Mouse (Mus musculus) kidney, postnatal 4 days (tissue): ENCODE measurements around the gene Atf4.

ENCODE experiments used
- DNase-seq, 2 experiments: peaks; one replicate each; pipeline ENCODE4 v3.0.0; 2021; ENCODE audit warnings: mixed read lengths in 2 of 2

Gene Atf4

GRCm38 (mm10) chr15:80288036-80288435 is 33.1 kb downstream of the Atf4 start:
- peak; percentile 14 to 17 for DNase-seq

GRCm38 (mm10) chr15:80289436-80289835 is 34.5 kb downstream of the Atf4 start:
- peak; percentile 80 to 83 for DNase-seq

GRCm38 (mm10) chr15:80297146-80297545 is 42.2 kb downstream of the Atf4 start:
- DNase-seq = no peak

GRCm38 (mm10) chr15:80303779-80304178 is 48.8 kb downstream of the Atf4 start:
- DNase-seq = no peak

- no peak for DNase-seq
Observed at GRCm38 (mm10) chr15:80304188-80304587, 49.2 kb downstream of the Atf4 start.

- peak in 1 of 2 experiments; percentile 7 for DNase-seq
Observed at GRCm38 (mm10) chr15:80306146-80306545, 51.2 kb downstream of the Atf4 start.
